Comparison of ENCODE assay signal across 9 mouse cellular contexts in the genomic region with DNA sequence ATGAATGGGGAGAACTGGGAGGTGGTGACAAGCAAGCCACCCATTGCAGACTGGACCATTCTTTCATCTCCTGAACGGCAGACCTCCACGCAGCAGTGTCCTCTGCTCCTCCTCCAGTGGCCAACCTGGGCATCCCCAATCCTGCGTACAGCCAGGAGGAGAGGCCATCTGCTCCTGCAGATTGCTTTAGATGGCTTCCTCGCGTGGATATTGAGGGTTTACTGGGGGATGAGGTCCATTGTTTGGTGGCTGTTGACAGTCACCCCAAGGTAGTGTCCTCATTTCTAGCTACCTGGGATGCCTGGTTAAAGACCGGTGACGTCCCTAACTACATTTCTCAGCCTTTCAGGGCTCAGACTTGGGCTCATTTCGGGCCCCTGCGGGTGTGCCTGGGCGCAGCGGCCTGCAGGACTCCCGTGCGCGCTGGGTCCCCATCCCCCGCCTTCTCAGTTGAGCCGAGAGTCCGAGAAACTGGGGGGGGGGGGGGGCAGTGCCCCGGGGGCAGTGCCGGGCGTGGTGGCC. TPM values are rescaled to one million over a fixed set of nuclear protein-coding genes. Genes with fewer than 3 reads are reported as not detected.
DNase-seq lines count a peak whose midpoint lies in the region; ATAC-seq lines count a peak whose summit lies in the region.
"Had no signal": no experiment of that assay in that cellular context is flagged by ENCODE, and none has a peak within 500 bp of the region (broad histone marks: within the 10 kb centered on the region; RNA-seq: fewer than 3 reads in every experiment).

No protein-coding gene starts in this region.

- H3K4me2 ChIP-seq in neural tube, embryonic 11.5 days (ENCODE audit: low read depth) = peak overlapping the region; percentile 99
- H3K4me2 ChIP-seq in stomach, embryonic 14.5 days (replicated peaks; ENCODE audit: low read depth, low read length) = peak overlapping the region; percentile 96

- H3K9me3 ChIP-seq in neural tube, embryonic 11.5 days (ENCODE audit: control insufficient read depth, low read length) = no peaks in the 10 kb centered on the region
- no peaks in the 10 kb centered on the region for H3K9me3 ChIP-seq in limb, embryonic 10.5 days (replicated peaks)
- H3K9me3 ChIP-seq in stomach, embryonic 14.5 days (ENCODE audit: control insufficient read depth, low read depth, low read length) = no peaks in the 10 kb centered on the region

- H3K36me3 ChIP-seq in neural tube, embryonic 11.5 days (ENCODE audit: control insufficient read depth, insufficient read depth, low read length) = no peaks in the 10 kb centered on the region
- H3K36me3 ChIP-seq in limb, embryonic 10.5 days = no peaks in the 10 kb centered on the region
- no peaks in the 10 kb centered on the region for H3K36me3 ChIP-seq in stomach, embryonic 14.5 days (ENCODE audit: control insufficient read depth, insufficient read depth, low read length)

- ATAC-seq in cerebellum, adult (ENCODE audit: insufficient number of reproducible peaks, low FRiP score, low TSS enrichment) = peak; percentile 64
- no peak; the same call in none of the 2 replicates for ATAC-seq in neural tube, embryonic 11.5 days (ENCODE audit: insufficient read depth, low FRiP score, low TSS enrichment)
- ATAC-seq in stomach, embryonic 14.5 days (ENCODE audit: insufficient number of reproducible peaks, insufficient read depth, low FRiP score, low read depth) = no peak

- no peak for DNase-seq in cerebellum, postnatal 4 days (ENCODE audit: low spot score in 2 of 2)
- no peak for DNase-seq in neural tube, embryonic 11.5 days (ENCODE audit: low spot score)
- no peak for DNase-seq in neural tube, embryonic 10.5 days (ENCODE audit: extremely low spot score, low spot score)
- DNase-seq in limb, embryonic 10.5 days (ENCODE audit: low spot score) = no peak
- DNase-seq in left cerebral cortex, adult 9 months (ENCODE audit: low spot score in 2 of 2) = no peak
- DNase-seq in adrenal gland, postnatal 10 days = no peak

- no peaks in the 10 kb centered on the region for H3K27me3 ChIP-seq in neural tube, embryonic 11.5 days (ENCODE audit: control insufficient read depth, insufficient read depth, low read length)
- peaks cover 38% of the 10 kb centered on the region for H3K27me3 ChIP-seq in limb, embryonic 10.5 days (ENCODE audit: low read depth, poor library complexity, severe bottlenecking)
- no peaks in the 10 kb centered on the region for H3K27me3 ChIP-seq in stomach, embryonic 14.5 days (ENCODE audit: control insufficient read depth, insufficient read depth, low read length)

- H3K4me3 ChIP-seq in neural tube, embryonic 11.5 days (ENCODE audit: low read depth, low read length) = peak overlapping the region; percentile 59
- H3K4me3 ChIP-seq in limb, embryonic 10.5 days = peak overlapping the region; percentile 69
- H3K4me3 ChIP-seq in stomach, embryonic 14.5 days (ENCODE audit: low read depth, low read length) = peak overlapping the region; percentile 67

- H3K27ac ChIP-seq in neural tube, embryonic 11.5 days (ENCODE audit: low read depth, low read length) = no peak overlapping the region
- peak overlapping the region; percentile 69 for H3K27ac ChIP-seq in limb, embryonic 10.5 days
- peak overlapping the region; percentile 4; the same call in 1 of the 2 replicates for H3K27ac ChIP-seq in stomach, embryonic 14.5 days (ENCODE audit: low read length)

- 5% methylated on average over 20 of the region's 20 CpGs for WGBS in neural tube, embryonic 11.5 days
- WGBS in limb, embryonic 10.5 days = 7% methylated on average over 20 of the region's 20 CpGs
- 7% methylated on average over 19 of the region's 20 CpGs for WGBS in stomach, embryonic 14.5 days

- peak overlapping the region; percentile 63 for H3K9ac ChIP-seq in neural tube, embryonic 11.5 days (ENCODE audit: low read length)
- 0 out of 2 replicates have a peak overlapping the region, but pooled peaks have one; percentile 4 for H3K9ac ChIP-seq in stomach, embryonic 14.5 days (replicated peaks; ENCODE audit: low read depth, low read length)

- H3K4me1 ChIP-seq in neural tube, embryonic 11.5 days (ENCODE audit: control insufficient read depth, insufficient read depth, low read length) = peaks cover 7% of the 10 kb centered on the region; the same call in 1 of the 2 replicates
- peaks cover 17% of the 10 kb centered on the region for H3K4me1 ChIP-seq in limb, embryonic 10.5 days
- peaks cover 28% of the 10 kb centered on the region for H3K4me1 ChIP-seq in stomach, embryonic 14.5 days (ENCODE audit: control insufficient read depth, insufficient read depth, low read length)

RNA-seq across cellular contexts. Expression of a gene that starts 0.4 kb away (rescaled TPM):
- 6.1 and 6.2 TPM in 2 replicates for polyA plus RNA-seq in neural tube, embryonic 11.5 days (2014; fragmentation: Nextera tagmentation; extraction: Ambion mirVana)
- 2.4 and 3.2 TPM in 2 replicates for polyA plus RNA-seq in limb, embryonic 10.5 days (2016; fragmentation: Nextera tagmentation; extraction: Ambion mirVana)
- polyA plus RNA-seq in stomach, embryonic 14.5 days (2014; fragmentation: Nextera tagmentation; extraction: Ambion mirVana) = 9.1 and 11.2 TPM in 2 replicates
- 10 to 100 TPM; 11.1 to 14.7 TPM for total RNA-seq in adrenal gland, postnatal 10 days (2021)

RNA-seq across cellular contexts. Expression of a gene that starts 39.5 kb away (rescaled TPM):
- polyA plus RNA-seq in neural tube, embryonic 11.5 days (2014; fragmentation: Nextera tagmentation; extraction: Ambion mirVana) = 42.6 and 43.0 TPM in 2 replicates
- polyA plus RNA-seq in limb, embryonic 10.5 days (2016; fragmentation: Nextera tagmentation; extraction: Ambion mirVana) = 39.2 and 41.5 TPM in 2 replicates
- 26.0 and 28.6 TPM in 2 replicates for polyA plus RNA-seq in stomach, embryonic 14.5 days (2014; fragmentation: Nextera tagmentation; extraction: Ambion mirVana)
- 10 to 100 TPM in 1 of 2 experiments, 1 to 10 TPM in 1; 10.0 to 15.0 TPM for total RNA-seq in adrenal gland, postnatal 10 days (2021)

RNA-seq across cellular contexts. Expression of a gene that starts 39.5 kb away (rescaled TPM):
- polyA plus RNA-seq in neural tube, embryonic 11.5 days (2014; fragmentation: Nextera tagmentation; extraction: Ambion mirVana) = 1.0 and 1.5 TPM in 2 replicates
- 2.3 TPM in 2 replicates for polyA plus RNA-seq in limb, embryonic 10.5 days (2016; fragmentation: Nextera tagmentation; extraction: Ambion mirVana)
- polyA plus RNA-seq in stomach, embryonic 14.5 days (2014; fragmentation: Nextera tagmentation; extraction: Ambion mirVana) = 0.35 and 0.72 TPM in 2 replicates
- under 1 TPM; 0.39 to 0.45 TPM for total RNA-seq in adrenal gland, postnatal 10 days (2021)
- total RNA-seq: common myeloid progenitor, adult 5-6 weeks had no signal
